ENCODE assay signal across 9 mouse cellular contexts in the genomic region with DNA sequence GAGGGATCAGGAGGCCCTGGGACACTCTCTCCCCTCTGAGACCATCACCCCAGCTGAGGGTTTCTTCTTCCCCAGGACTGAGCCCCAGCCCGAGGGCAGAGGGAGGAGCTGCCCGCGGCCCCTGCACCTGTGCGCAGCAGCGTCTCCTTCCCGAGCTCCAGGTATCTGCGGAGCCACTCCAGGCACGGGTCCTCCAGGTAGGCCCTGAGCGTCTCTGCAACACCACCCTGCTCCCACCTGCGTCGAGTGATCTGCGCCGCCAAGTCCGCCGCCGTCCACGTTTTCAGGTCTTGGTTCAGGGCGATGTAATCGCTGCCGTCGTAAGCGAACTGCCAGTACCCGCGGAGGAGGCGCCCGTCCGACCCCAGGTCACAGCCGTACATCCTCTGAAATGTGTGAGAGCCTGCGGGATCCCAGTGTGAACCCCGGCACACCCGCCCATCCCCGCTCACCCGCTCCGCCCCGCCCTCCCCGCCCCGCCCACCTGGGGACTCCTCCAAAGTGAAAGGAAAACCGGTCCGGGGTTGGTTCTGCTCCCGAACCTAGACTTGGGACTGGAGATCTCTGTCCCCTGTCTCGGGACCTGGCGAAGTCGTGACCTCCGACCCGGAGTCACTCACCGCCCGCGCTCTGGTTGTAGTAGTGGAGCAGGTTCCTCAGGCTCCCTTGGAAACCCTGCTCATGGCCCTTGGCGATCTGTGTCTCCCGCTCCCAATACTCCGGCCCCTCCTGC. TPM values are rescaled to one million over a fixed set of nuclear protein-coding genes. Genes with fewer than 3 reads are reported as not detected.
A peak's percentile ranks its signal among the peaks of the same experiment; 100 is the strongest.
DNase-seq lines count a peak whose midpoint lies in the region; ATAC-seq and TF ChIP-seq lines count a peak whose summit lies in the region.
"Had no signal": no experiment of that assay in that cellular context is flagged by ENCODE, and none has a peak within 500 bp of the region (broad histone marks: within the 10 kb centered on the region; RNA-seq: fewer than 3 reads in every experiment).

No protein-coding gene starts in this region.

- no peaks in the 10 kb centered on the region for H3K36me3 ChIP-seq in kidney, adult 2 months (ENCODE audit: control insufficient read depth, insufficient read depth, low read length)
- H3K36me3 ChIP-seq in forebrain, embryonic 10.5 days (replicated peaks), result no peaks in the 10 kb centered on the region
- no peaks in the 10 kb centered on the region for H3K36me3 ChIP-seq in kidney, postnatal 0 days (ENCODE audit: insufficient read depth, low read length)
- no peaks in the 10 kb centered on the region for H3K36me3 ChIP-seq in midbrain, embryonic 16.5 days (ENCODE audit: control insufficient read depth, insufficient read depth, low read length)

- TF ChIP-seq CTCF in kidney, adult 2 months (conservative IDR thresholded peaks at IDR 0.05; ENCODE audit: insufficient read depth, insufficient read length, low read depth, low read length), result no peak
- no peak for TF ChIP-seq CTCF in kidney, postnatal 0 days (IDR thresholded peaks at IDR 0.05; ENCODE audit: low read depth)

- peaks cover 3% of the 10 kb centered on the region; the same call in 1 of the 2 replicates for H3K27me3 ChIP-seq in kidney, adult 2 months (replicated peaks; ENCODE audit: control insufficient read depth, insufficient read depth, low read length)
- H3K27me3 ChIP-seq in forebrain, embryonic 10.5 days (ENCODE audit: poor library complexity, severe bottlenecking), result peaks cover 89% of the 10 kb centered on the region
- H3K27me3 ChIP-seq in kidney, postnatal 0 days (ENCODE audit: insufficient read depth, low read length), result peaks cover 33% of the 10 kb centered on the region
- H3K27me3 ChIP-seq in midbrain, embryonic 16.5 days (ENCODE audit: control insufficient read depth, insufficient read depth, low read depth, low read length), result peaks cover 61% of the 10 kb centered on the region
- H3K27me3 ChIP-seq: Patski had no signal

- DNase-seq in kidney, adult 2 months, result peak; percentile 29
- no peak for DNase-seq in kidney, adult 8-10 months
- DNase-seq in forebrain, embryonic 10.5 days (ENCODE audit: extremely low spot score, low spot score), result no peak
- DNase-seq in kidney, postnatal 0 days (ENCODE audit: low spot score), result no peak
- DNase-seq in left cerebral cortex, adult 9 months (ENCODE audit: low spot score in 2 of 2), result no peak
- DNase-seq in spleen, postnatal 36 days (ENCODE audit: low spot score in 2 of 2), result no peak
- no peak for DNase-seq in cerebellum, adult 11-12 months

- H3K4me1 ChIP-seq in kidney, adult 2 months (ENCODE audit: control insufficient read depth, insufficient read depth, low read length), result 0 out of 2 replicates have a peak, but pooled peaks cover 2% of the 10 kb centered on the region
- H3K4me1 ChIP-seq in forebrain, embryonic 10.5 days, result peaks cover 11% of the 10 kb centered on the region
- peaks cover 9% of the 10 kb centered on the region; the same call in 1 of the 2 replicates for H3K4me1 ChIP-seq in kidney, postnatal 0 days (replicated peaks; ENCODE audit: insufficient read depth, low read length)
- H3K4me1 ChIP-seq in midbrain, embryonic 16.5 days (ENCODE audit: control insufficient read depth, insufficient read depth, low read length), result no peaks in the 10 kb centered on the region

- no peak for ATAC-seq in kidney, postnatal 0 days (replicated peaks; ENCODE audit: low FRiP score, low read depth)
- no peak for ATAC-seq in midbrain, embryonic 16.5 days
- ATAC-seq: Patski had no signal

- H3K9ac ChIP-seq in kidney, postnatal 0 days (ENCODE audit: low read depth, low read length), result no peak overlapping the region
- no peak overlapping the region for H3K9ac ChIP-seq in midbrain, embryonic 16.5 days (ENCODE audit: low read depth, low read length)

- H3K9me3 ChIP-seq in forebrain, embryonic 10.5 days, result no peaks in the 10 kb centered on the region
- no peaks in the 10 kb centered on the region for H3K9me3 ChIP-seq in kidney, postnatal 0 days (replicated peaks; ENCODE audit: low read length)
- H3K9me3 ChIP-seq in midbrain, embryonic 16.5 days (replicated peaks; ENCODE audit: control insufficient read depth, low read length, poor library complexity, severe bottlenecking), result 0 out of 2 replicates have a peak, but pooled peaks cover 3% of the 10 kb centered on the region

- H3K4me2 ChIP-seq in kidney, postnatal 0 days (ENCODE audit: low read length), result peak overlapping the region; percentile 70
- peak overlapping the region; percentile 25 for H3K4me2 ChIP-seq in midbrain, embryonic 16.5 days (ENCODE audit: low read length)

- WGBS in kidney, adult 2 months, result 2% methylated on average over 51 of the region's 51 CpGs
- WGBS in forebrain, embryonic 10.5 days, result under 1% methylated on average over 51 of the region's 51 CpGs
- 2% methylated on average over 50 of the region's 51 CpGs for WGBS in kidney, postnatal 0 days
- 3% methylated on average over 44 of the region's 51 CpGs for WGBS in midbrain, embryonic 16.5 days

- peak overlapping the region; percentile 67 for H3K4me3 ChIP-seq in kidney, adult 2 months (ENCODE audit: insufficient read depth, low read depth, low read length)
- peak overlapping the region; percentile 31 for H3K4me3 ChIP-seq in forebrain, embryonic 10.5 days
- H3K4me3 ChIP-seq in kidney, postnatal 0 days (replicated peaks; ENCODE audit: low read depth, low read length), result peak overlapping the region; percentile 45
- peak overlapping the region; percentile 12 for H3K4me3 ChIP-seq in midbrain, embryonic 16.5 days (ENCODE audit: low read depth, low read length)

- H3K27ac ChIP-seq in kidney, adult 2 months (ENCODE audit: insufficient read depth, low read depth, low read length), result no peak overlapping the region
- no peak overlapping the region for H3K27ac ChIP-seq in forebrain, embryonic 10.5 days
- no peak overlapping the region for H3K27ac ChIP-seq in kidney, postnatal 0 days
- H3K27ac ChIP-seq in midbrain, embryonic 16.5 days (ENCODE audit: low read length), result no peak overlapping the region

- no peak for TF ChIP-seq POLR2A in kidney, adult 2 months (IDR thresholded peaks at IDR 0.05; ENCODE audit: low read depth, low read length)

RNA-seq across cellular contexts. Expression of gene Gm8909, which starts 0.9 kb away (rescaled TPM):
- 0.14 TPM in 1 of 2 replicates, not detected in the other for polyA plus RNA-seq in kidney, adult 2 months (2012; rRNA removed)
- polyA plus RNA-seq in forebrain, embryonic 10.5 days (2016; fragmentation: Nextera tagmentation; extraction: Ambion mirVana), result not detected in 2 replicates
- polyA plus RNA-seq in kidney, postnatal 0 days (2015; fragmentation: Nextera tagmentation; extraction: Ambion mirVana), result not detected in 2 replicates
- not detected in 2 replicates for polyA plus RNA-seq in midbrain, embryonic 16.5 days (2015; fragmentation: Nextera tagmentation; extraction: Ambion mirVana)
- polyA plus RNA-seq: Patski had no signal

RNA-seq across cellular contexts. Expression of gene H2-T3, which starts 22.6 kb away (rescaled TPM):
- not detected in 2 replicates for polyA plus RNA-seq in kidney, adult 2 months (2012; rRNA removed)
- polyA plus RNA-seq in forebrain, embryonic 10.5 days (2016; fragmentation: Nextera tagmentation; extraction: Ambion mirVana), result not detected in 2 replicates
- not detected in 2 replicates for polyA plus RNA-seq in kidney, postnatal 0 days (2015; fragmentation: Nextera tagmentation; extraction: Ambion mirVana)
- not detected in 2 replicates for polyA plus RNA-seq in midbrain, embryonic 16.5 days (2015; fragmentation: Nextera tagmentation; extraction: Ambion mirVana)
- polyA plus RNA-seq: Patski had no signal

RNA-seq across cellular contexts. Expression of gene Gm7030, which starts 38.2 kb away (rescaled TPM):
- polyA plus RNA-seq in kidney, adult 2 months (2012; rRNA removed), result 0.19 TPM in 1 of 2 replicates, not detected in the other
- polyA plus RNA-seq in forebrain, embryonic 10.5 days (2016; fragmentation: Nextera tagmentation; extraction: Ambion mirVana), result not detected in 2 replicates
- polyA plus RNA-seq in kidney, postnatal 0 days (2015; fragmentation: Nextera tagmentation; extraction: Ambion mirVana), result not detected in 2 replicates
- not detected in 2 replicates for polyA plus RNA-seq in midbrain, embryonic 16.5 days (2015; fragmentation: Nextera tagmentation; extraction: Ambion mirVana)
- polyA plus RNA-seq: Patski had no signal

RNA-seq across cellular contexts. Expression of gene Gm19684, which starts 46.0 kb away (rescaled TPM):
- 0.15 and 0.36 TPM in 2 replicates for polyA plus RNA-seq in kidney, adult 2 months (2012; rRNA removed)
- polyA plus RNA-seq in forebrain, embryonic 10.5 days (2016; fragmentation: Nextera tagmentation; extraction: Ambion mirVana), result not detected in 2 replicates
- polyA plus RNA-seq in kidney, postnatal 0 days (2015; fragmentation: Nextera tagmentation; extraction: Ambion mirVana), result not detected in 2 replicates
- not detected in 2 replicates for polyA plus RNA-seq in midbrain, embryonic 16.5 days (2015; fragmentation: Nextera tagmentation; extraction: Ambion mirVana)

Comparison
In these comparisons a context has a peak if more than half of its experiments do, and no peak if none do; other contexts are left out.
1. H3K4me3 ChIP-seq: peak in every context shown above with its lines; median percentile 67 in kidney, adult 2 months; 45 in kidney, postnatal 0 days; 31 in forebrain, embryonic 10.5 days; 12 in midbrain, embryonic 16.5 days.